Mouse (Mus musculus): ENCODE results near the gene Mbd4. TPM values are rescaled to one million over a fixed set of nuclear protein-coding genes. Genes with fewer than 3 reads are reported as not detected.

Gene Mbd4
- polyA plus RNA-seq, 1 experiment from 2014 or later: 10.2 TPM

DNA sequence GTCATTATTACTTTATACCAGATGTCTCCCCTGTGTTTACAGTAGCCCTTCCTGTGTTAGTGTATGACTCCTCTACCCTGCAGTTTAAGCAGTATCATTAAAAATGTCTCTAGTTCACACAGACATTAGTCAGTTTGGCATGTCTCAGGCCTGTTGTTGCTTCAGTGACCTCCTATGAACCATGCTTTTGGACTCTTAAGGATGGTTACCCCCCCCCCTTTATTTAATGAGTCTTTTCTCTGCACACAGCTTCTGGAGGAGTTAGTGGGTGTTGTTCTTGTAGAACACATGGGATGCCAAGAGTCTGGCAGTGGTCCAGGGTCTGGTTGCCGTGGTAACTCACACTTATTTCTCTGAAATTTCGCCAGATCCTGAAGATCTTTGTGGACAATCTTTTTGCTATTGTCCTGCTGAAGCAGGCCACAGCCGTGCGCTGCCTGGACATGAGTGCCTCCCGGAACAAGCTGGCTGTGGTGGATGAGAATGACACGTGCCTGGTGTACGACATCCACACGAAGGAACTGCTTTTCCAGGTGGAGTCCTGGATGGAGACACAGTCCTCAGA, 38.4 kb upstream of the Mbd4 start:
- Histone ChIP-seq H3K4me2 (ENCODE audit: low read length) (no peak overlapping the region), H3K9ac (replicated peaks; ENCODE audit: low read length) (no peak overlapping the region), H3K27me3 (ENCODE audit: control insufficient read depth, insufficient read depth, low read length) (no peaks in the 10 kb centered on the region), H3K4me1 (ENCODE audit: control insufficient read depth, insufficient read depth, low read length) (peaks cover 15% of the 10 kb centered on the region; the same call in 1 of the 2 replicates), H3K36me3 (ENCODE audit: control insufficient read depth, insufficient read depth, low read length) (peaks cover 46% of the 10 kb centered on the region), H3K4me3 (replicated peaks; ENCODE audit: low read depth, low read length) (no peak overlapping the region), H3K9me3 (ENCODE audit: control insufficient read depth, low read length) (no peaks in the 10 kb centered on the region), H3K27ac (replicated peaks; ENCODE audit: low read depth, low read length) (0 out of 2 replicates have a peak overlapping the region, but pooled peaks have one; percentile 26)
- 25% methylated on average over 8 of the region's 8 CpGs for WGBS
- DNase-seq (peak; percentile 79), ATAC-seq (ENCODE audit: low FRiP score, low TSS enrichment) (0 out of 2 replicates have a peak, but pooled peaks have one; percentile 43)

DNA sequence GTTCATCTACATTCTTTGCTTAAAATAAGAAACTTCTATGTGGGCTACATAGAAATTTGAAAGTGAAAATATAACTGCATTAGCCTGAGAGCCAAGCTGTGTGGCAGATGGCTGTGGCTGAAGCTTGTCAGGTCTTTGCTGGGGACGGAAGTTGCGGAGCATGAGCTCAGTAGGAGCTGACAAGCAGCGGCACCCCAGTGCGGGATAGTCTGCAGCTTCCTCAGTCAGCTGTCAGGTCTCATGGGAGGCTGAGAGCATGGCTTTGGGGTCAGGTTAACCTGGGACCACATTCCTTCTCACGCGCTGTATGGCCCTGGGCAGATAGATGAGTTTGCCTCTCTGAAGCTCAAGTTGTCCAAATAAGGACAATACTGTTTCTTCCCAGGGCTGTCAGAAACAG, 37.9 kb upstream of the Mbd4 start:
- Histone ChIP-seq H3K27me3 (ENCODE audit: control insufficient read depth, insufficient read depth, low read length) (no peaks in the 10 kb centered on the region), H3K4me3 (replicated peaks; ENCODE audit: low read depth, low read length) (no peak overlapping the region), H3K36me3 (ENCODE audit: control insufficient read depth, insufficient read depth, low read length) (peaks cover 45% of the 10 kb centered on the region), H3K9me3 (ENCODE audit: control insufficient read depth, low read length) (no peaks in the 10 kb centered on the region), H3K4me2 (ENCODE audit: low read length) (no peak overlapping the region), H3K27ac (replicated peaks; ENCODE audit: low read depth, low read length) (no peak overlapping the region), H3K4me1 (ENCODE audit: control insufficient read depth, insufficient read depth, low read length) (peaks cover 15% of the 10 kb centered on the region; the same call in 1 of the 2 replicates), H3K9ac (replicated peaks; ENCODE audit: low read length) (no peak overlapping the region)
- ATAC-seq (ENCODE audit: low FRiP score, low TSS enrichment) (no peak), DNase-seq (peak; percentile 18)
- 64% methylated on average over 6 of the region's 6 CpGs for WGBS

DNA sequence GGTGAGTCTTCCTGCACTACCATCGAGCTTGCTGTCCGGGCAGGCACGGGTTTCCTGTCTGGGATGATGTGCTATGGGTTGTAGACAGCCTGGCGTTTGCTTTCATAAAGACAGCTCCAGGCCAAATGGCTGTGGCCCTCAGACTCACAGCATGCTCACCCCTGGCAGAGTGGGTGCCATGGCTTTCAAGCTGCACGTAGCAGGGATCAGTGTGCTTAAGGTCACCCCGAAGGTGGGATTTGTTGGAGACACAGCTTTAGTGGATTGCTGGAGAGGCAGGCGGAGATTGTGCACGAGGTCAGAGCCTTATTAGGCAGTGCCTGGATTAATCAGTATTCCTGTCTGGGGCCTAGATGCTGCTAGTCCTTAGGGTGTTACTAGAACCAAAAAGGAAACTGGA, 37.4 kb upstream of the Mbd4 start:
- Histone ChIP-seq H3K4me1 (ENCODE audit: control insufficient read depth, insufficient read depth, low read length) (peaks cover 15% of the 10 kb centered on the region; the same call in 1 of the 2 replicates), H3K9ac (replicated peaks; ENCODE audit: low read length) (no peak overlapping the region), H3K9me3 (ENCODE audit: control insufficient read depth, low read length) (no peaks in the 10 kb centered on the region), H3K27ac (replicated peaks; ENCODE audit: low read depth, low read length) (no peak overlapping the region), H3K27me3 (ENCODE audit: control insufficient read depth, insufficient read depth, low read length) (no peaks in the 10 kb centered on the region), H3K4me2 (ENCODE audit: low read length) (no peak overlapping the region), H3K36me3 (ENCODE audit: control insufficient read depth, insufficient read depth, low read length) (peaks cover 45% of the 10 kb centered on the region), H3K4me3 (replicated peaks; ENCODE audit: low read depth, low read length) (no peak overlapping the region)
- 78% methylated on average over 8 of the region's 8 CpGs for WGBS
- DNase-seq (no peak), ATAC-seq (ENCODE audit: low FRiP score, low TSS enrichment) (no peak)

DNA sequence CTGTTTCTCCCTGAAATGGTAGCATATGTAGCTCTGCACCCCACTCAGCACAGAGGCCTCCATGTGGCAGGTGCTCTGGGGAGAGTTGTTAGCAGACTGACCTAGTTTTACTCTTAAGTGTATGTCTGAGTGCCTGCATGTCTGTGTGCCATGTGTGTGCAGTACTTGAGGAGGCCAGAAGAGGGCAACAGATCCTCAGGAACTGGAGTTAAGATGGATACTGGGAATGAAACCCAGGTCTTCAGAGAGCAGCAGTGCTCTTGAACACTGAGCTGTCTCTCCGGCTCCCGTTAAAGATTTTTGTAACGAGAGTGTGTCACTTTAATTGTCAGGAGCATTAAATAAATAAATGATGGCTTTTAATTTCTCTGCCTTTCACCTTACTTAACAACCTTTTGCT, 35.1 kb upstream of the Mbd4 start:
- no peak for ATAC-seq (ENCODE audit: low FRiP score, low TSS enrichment)

DNA sequence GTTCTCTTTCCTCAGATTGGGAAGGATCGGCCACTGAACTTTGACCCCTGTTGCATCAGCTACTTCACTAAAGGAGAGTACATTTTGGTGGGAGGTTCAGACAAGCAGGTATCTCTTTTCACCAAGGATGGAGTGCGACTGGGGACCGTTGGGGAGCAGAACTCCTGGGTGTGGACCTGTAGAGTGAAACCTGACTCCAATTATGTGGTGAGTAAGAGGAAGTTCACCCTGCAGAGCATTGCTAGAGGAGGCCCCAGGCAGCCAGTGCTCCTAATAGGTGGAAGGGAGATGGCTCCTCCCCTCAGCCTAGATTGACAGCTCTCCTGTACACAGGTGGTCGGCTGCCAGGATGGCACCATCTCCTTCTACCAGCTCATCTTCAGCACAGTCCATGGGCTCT, 33.7 kb upstream of the Mbd4 start:
- Histone ChIP-seq H3K27ac (replicated peaks; ENCODE audit: low read depth, low read length) (no peak overlapping the region), H3K9me3 (ENCODE audit: control insufficient read depth, low read length) (no peaks in the 10 kb centered on the region), H3K27me3 (ENCODE audit: control insufficient read depth, insufficient read depth, low read length) (no peaks in the 10 kb centered on the region), H3K4me2 (ENCODE audit: low read length) (no peak overlapping the region), H3K9ac (replicated peaks; ENCODE audit: low read length) (no peak overlapping the region), H3K4me3 (replicated peaks; ENCODE audit: low read depth, low read length) (no peak overlapping the region), H3K4me1 (ENCODE audit: control insufficient read depth, insufficient read depth, low read length) (peaks cover 9% of the 10 kb centered on the region; the same call in 1 of the 2 replicates), H3K36me3 (ENCODE audit: control insufficient read depth, insufficient read depth, low read length) (peaks cover 40% of the 10 kb centered on the region)
- DNase-seq (no peak), ATAC-seq (ENCODE audit: low FRiP score, low TSS enrichment) (no peak)
- 80% methylated on average over 4 of the region's 4 CpGs for WGBS

More for the DNA sequence above, 35.1 kb upstream of the Mbd4 start:
- Histone ChIP-seq H3K4me2 (ENCODE audit: low read length) (no peak overlapping the region), H3K27ac (replicated peaks; ENCODE audit: low read depth, low read length) (no peak overlapping the region), H3K4me3 (replicated peaks; ENCODE audit: low read depth, low read length) (no peak overlapping the region), H3K4me1 (ENCODE audit: control insufficient read depth, insufficient read depth, low read length) (peaks cover 15% of the 10 kb centered on the region; the same call in 1 of the 2 replicates), H3K27me3 (ENCODE audit: control insufficient read depth, insufficient read depth, low read length) (no peaks in the 10 kb centered on the region), H3K36me3 (ENCODE audit: control insufficient read depth, insufficient read depth, low read length) (peaks cover 51% of the 10 kb centered on the region), H3K9ac (replicated peaks; ENCODE audit: low read length) (no peak overlapping the region), H3K9me3 (ENCODE audit: control insufficient read depth, low read length) (no peaks in the 10 kb centered on the region)
- DNase-seq: peak; percentile 13
- 98% methylated on average over 3 of the region's 3 CpGs for WGBS

DNA sequence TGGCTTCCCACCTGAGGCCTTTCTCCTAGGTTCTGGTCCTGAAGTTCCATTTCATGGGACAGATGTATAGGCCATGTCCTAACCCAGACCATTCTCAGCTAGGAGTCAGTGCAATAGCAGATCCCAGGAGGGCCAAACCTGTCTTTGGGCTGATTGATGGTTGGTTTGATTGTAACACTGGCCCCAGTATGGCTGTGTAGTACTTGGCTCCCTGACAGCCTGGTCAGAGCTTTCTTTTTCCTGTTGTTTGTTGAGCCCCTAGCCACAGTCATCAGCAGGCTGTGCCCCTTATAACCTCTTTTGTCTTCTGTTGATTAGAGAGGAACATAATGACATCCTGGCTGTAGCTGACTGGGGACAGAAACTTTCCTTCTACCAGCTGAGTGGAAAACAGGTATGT, 30.8 kb upstream of the Mbd4 start:
- DNase-seq (no peak), ATAC-seq (ENCODE audit: low FRiP score, low TSS enrichment) (no peak)
- Histone ChIP-seq H3K36me3 (ENCODE audit: control insufficient read depth, insufficient read depth, low read length) (peaks cover 63% of the 10 kb centered on the region), H3K9me3 (ENCODE audit: control insufficient read depth, low read length) (no peaks in the 10 kb centered on the region), H3K4me2 (ENCODE audit: low read length) (no peak overlapping the region), H3K4me3 (replicated peaks; ENCODE audit: low read depth, low read length) (no peak overlapping the region), H3K4me1 (ENCODE audit: control insufficient read depth, insufficient read depth, low read length) (no peaks in the 10 kb centered on the region), H3K27ac (replicated peaks; ENCODE audit: low read depth, low read length) (no peak overlapping the region), H3K27me3 (ENCODE audit: control insufficient read depth, insufficient read depth, low read length) (no peaks in the 10 kb centered on the region), H3K9ac (replicated peaks; ENCODE audit: low read length) (no peak overlapping the region)

DNA sequence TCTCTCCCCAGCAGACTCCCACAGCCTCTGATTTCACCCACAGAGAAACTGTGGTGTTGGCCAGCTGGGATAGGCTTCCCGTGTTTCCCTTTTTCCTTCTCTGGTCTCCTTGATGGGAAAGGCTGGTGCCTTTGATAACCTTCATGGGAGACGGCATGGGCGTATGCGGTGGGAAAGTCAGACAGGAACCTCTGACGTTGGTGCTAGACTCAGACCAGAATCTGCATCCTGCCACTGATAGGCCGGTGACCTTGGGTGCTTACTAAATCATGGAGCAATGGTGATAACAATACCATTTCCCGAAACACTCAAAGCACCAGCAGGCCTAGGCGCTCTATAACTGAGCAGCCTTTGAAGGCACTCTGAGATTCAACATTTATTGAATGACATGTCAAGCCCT, 27.6 kb upstream of the Mbd4 start:
- Histone ChIP-seq H3K27ac (replicated peaks; ENCODE audit: low read depth, low read length) (no peak overlapping the region), H3K27me3 (ENCODE audit: control insufficient read depth, insufficient read depth, low read length) (no peaks in the 10 kb centered on the region), H3K9ac (replicated peaks; ENCODE audit: low read length) (no peak overlapping the region), H3K4me3 (replicated peaks; ENCODE audit: low read depth, low read length) (no peak overlapping the region), H3K9me3 (ENCODE audit: control insufficient read depth, low read length) (no peaks in the 10 kb centered on the region), H3K36me3 (ENCODE audit: control insufficient read depth, insufficient read depth, low read length) (peaks cover 63% of the 10 kb centered on the region), H3K4me1 (ENCODE audit: control insufficient read depth, insufficient read depth, low read length) (no peaks in the 10 kb centered on the region), H3K4me2 (ENCODE audit: low read length) (no peak overlapping the region)
- no peak for DNase-seq
- 92% methylated on average over 8 of the region's 8 CpGs for WGBS
- ATAC-seq (ENCODE audit: low FRiP score, low TSS enrichment): no peak

DNA sequence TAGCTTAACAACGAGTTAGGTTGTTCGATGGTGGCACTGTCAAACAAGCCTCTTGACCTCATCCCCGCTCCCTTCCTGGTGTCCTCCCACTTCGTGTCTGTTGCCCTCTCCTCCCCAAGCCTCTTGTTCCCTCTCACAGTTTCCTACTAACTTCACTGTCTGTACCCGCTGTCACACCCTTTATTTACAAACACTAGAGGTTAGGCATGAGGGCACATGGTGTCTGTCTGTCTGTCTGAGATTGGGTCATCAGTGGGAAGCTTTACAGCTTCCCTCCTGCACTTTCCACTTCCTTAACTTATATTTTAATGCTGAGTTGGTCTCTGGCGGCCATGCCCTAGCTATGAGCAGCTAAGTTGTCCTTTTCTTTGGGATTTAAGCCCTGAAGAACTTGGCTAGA, 26.6 kb upstream of the Mbd4 start:
- no peak for ATAC-seq (ENCODE audit: low FRiP score, low TSS enrichment)
- Histone ChIP-seq H3K27me3 (ENCODE audit: control insufficient read depth, insufficient read depth, low read length) (no peaks in the 10 kb centered on the region), H3K4me1 (ENCODE audit: control insufficient read depth, insufficient read depth, low read length) (no peaks in the 10 kb centered on the region), H3K4me3 (replicated peaks; ENCODE audit: low read depth, low read length) (no peak overlapping the region), H3K36me3 (ENCODE audit: control insufficient read depth, insufficient read depth, low read length) (peaks cover 67% of the 10 kb centered on the region), H3K4me2 (ENCODE audit: low read length) (no peak overlapping the region), H3K9me3 (ENCODE audit: control insufficient read depth, low read length) (no peaks in the 10 kb centered on the region), H3K9ac (replicated peaks; ENCODE audit: low read length) (no peak overlapping the region), H3K27ac (replicated peaks; ENCODE audit: low read depth, low read length) (no peak overlapping the region)
- no peak for DNase-seq
- WGBS: 86% methylated on average over 6 of the region's 6 CpGs

DNA sequence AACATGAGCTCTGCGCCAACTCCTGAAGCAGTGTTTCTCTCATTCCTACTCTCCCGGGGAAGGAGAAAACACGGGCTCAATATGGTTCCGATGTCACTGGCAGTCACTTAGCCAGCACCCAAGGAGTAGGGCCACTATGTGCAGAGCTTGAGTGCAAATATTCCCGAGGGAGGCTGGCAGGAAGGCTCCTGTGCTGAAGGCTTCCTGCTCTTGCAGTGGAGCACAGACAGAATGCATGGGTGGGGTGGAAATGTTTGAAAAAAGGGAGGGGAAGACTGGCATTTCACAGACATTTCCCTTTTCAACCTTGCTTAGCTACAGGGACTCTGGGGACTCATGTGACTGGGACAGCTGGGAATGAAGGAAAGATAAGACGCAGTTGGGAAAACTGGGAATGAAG, 25.5 kb upstream of the Mbd4 start:
- H3K27ac ChIP-seq (replicated peaks; ENCODE audit: low read depth, low read length): no peak overlapping the region
- no peaks in the 10 kb centered on the region for H3K9me3 ChIP-seq (ENCODE audit: control insufficient read depth, low read length)
- no peak overlapping the region for H3K4me2 ChIP-seq (ENCODE audit: low read length)
- no peak overlapping the region for H3K4me3 ChIP-seq (replicated peaks; ENCODE audit: low read depth, low read length)
- H3K9ac ChIP-seq (replicated peaks; ENCODE audit: low read length): no peak overlapping the region
- DNase-seq (no peak), ATAC-seq (ENCODE audit: low FRiP score, low TSS enrichment) (no peak)
- WGBS: 92% methylated on average over 6 of the region's 6 CpGs
- H3K36me3 ChIP-seq (ENCODE audit: control insufficient read depth, insufficient read depth, low read length): peaks cover 57% of the 10 kb centered on the region
- H3K27me3 ChIP-seq (ENCODE audit: control insufficient read depth, insufficient read depth, low read length): no peaks in the 10 kb centered on the region
- no peaks in the 10 kb centered on the region for H3K4me1 ChIP-seq (ENCODE audit: control insufficient read depth, insufficient read depth, low read length)

All from midbrain, embryonic 14.5 days (tissue).